Mouse (Mus musculus) C2C12 (cell line): ENCODE measurements around the gene Tbc1d1.

Source experiments
- CEBPB ChIP-seq: IDR thresholded peaks from one replicate; pipeline ENCODE4 v1.6.1; 2011; ENCODE audit warnings: low read depth, mild to moderate bottlenecking, control low read depth, moderate library complexity
- CTCF ChIP-seq: IDR thresholded peaks from one replicate; pipeline ENCODE4 v1.5.1; 2011; ENCODE audit not compliant: control insufficient read depth, insufficient read depth, insufficient read length
- USF1 ChIP-seq: IDR thresholded peaks from one replicate; pipeline ENCODE4 v1.6.1; 2011; ENCODE audit warnings: low read depth, mild to moderate bottlenecking, control low read depth, moderate library complexity

DNA sequence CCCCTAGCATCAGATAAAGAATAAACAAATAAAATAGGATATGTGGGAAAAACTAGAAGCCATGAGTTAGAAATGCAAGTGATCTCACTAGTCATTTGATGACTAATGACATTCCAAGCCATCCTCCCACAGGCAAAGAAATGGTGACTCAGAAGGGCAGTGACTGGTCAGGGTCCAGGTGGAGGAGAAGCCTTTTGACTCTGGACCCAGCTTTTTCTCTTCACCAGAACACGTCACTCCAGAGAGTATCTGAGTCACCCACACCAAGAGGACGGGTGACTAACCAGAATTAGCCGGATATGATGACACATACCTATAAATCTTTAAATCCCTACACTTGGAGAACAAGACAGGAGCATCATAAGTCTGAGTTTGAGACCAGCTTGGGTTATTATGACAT lies 43.7 kb upstream of the Tbc1d1 start:
- TF ChIP-seq CTCF (no peak), USF1 (no peak), CEBPB (peak; percentile 49)
